Mouse (Mus musculus) MEL (cell line): Measurements from ENCODE around the gene Tbc1d14.

ENCODE experiments used
- CTCF ChIP-seq, 3 experiments: IDR thresholded peaks in 2 of 3; conservative IDR thresholded peaks in 1 of 3; 2 replicates each; pipeline ENCODE4 v1.5.1; 2011 to 2012; ENCODE audit warnings: low read length in 3 of 3, low read depth in 2 of 3, mild to moderate bottlenecking in 2 of 3, improper control_type of control experiment in 1 of 3, inconsistent platforms in 1 of 3, mixed read lengths in 1 of 3, moderate library complexity in 1 of 3; ENCODE audit not compliant: control insufficient read depth in 1 of 3, insufficient read depth in 1 of 3, poor library complexity in 1 of 3, severe bottlenecking in 1 of 3
- NELFE ChIP-seq: IDR thresholded peaks from 2 replicates; pipeline ENCODE4 v1.6.1; 2011; ENCODE audit warnings: low read depth, low read length, improper control_type of control experiment

DNA sequence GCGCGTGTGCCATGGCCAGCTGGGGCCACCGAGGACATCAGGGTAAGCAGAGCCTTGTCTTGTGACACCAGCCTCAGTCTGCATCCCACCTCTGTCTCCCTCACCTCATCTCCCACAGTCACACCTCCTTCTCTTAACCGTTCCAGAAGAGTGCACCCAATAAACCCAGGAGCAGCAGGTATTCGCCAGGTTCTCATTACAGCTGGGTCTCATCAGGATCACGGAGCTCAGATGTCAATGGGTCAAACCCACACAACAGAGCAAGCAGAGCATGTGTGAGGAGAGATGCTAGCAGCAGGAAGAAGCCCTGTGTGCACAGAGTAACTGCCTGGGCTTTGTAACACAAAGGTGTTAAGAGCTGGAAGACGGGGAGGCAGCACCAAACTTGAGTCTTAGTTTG, 13.1 kb downstream of the Tbc1d14 start:
- TF ChIP-seq NELFE: no peak
- no peak for TF ChIP-seq CTCF (IDR thresholded peaks at IDR 0.05 in 2 of 3, conservative IDR thresholded peaks at IDR 0.05 in 1 of 3; ENCODE audit: control insufficient read depth in 1 of 3, insufficient read depth in 1 of 3, low read depth in 2 of 3, low read length in 3 of 3, poor library complexity in 1 of 3, severe bottlenecking in 1 of 3)
